Mouse (Mus musculus) layer of hippocampus, postnatal 36 days (tissue): ENCODE results near the gene Gsap. TPM values are rescaled to one million over a fixed set of nuclear protein-coding genes. Genes with fewer than 3 reads are reported as not detected.
"Not testable (repeated sequence)": the region's sequence is repeated elsewhere in the genome, so short reads cannot be mapped to it uniquely, and the experiment has no call there.

Source experiments
- DNase-seq, 2 experiments: peaks; one replicate each; pipeline ENCODE4 v3.0.0; 2022
- total RNA-seq, 2 experiments: library from RNA; stranded (reverse); gene quantifications; 2 replicates each; pipeline ENCODE4 v1.2.3; 2021

Gene Gsap
- total RNA-seq, 2 experiments from 2014 or later = 7.6 to 8.6 TPM

DNA sequence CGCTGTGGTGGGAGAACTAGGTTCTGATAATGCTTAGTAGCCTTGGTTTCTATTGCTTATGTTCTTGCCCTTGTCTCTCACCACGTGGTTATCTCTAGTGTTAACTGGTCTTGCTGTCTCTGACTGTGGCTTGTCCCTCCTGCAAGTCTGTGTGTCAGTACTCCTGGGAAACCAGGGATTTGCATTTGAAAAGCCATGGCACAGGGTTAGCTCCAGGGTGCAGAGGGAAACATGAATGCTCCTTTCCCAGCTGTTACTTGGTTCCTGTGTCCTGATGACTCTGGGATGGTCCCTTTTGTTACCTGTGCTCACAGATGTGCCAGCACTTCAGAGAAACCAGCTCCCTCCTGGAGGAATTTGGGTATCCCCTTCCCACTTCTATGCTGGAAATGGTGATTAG is 3.0 kb upstream of the Gsap start:
- not testable (repeated sequence) for DNase-seq

DNA sequence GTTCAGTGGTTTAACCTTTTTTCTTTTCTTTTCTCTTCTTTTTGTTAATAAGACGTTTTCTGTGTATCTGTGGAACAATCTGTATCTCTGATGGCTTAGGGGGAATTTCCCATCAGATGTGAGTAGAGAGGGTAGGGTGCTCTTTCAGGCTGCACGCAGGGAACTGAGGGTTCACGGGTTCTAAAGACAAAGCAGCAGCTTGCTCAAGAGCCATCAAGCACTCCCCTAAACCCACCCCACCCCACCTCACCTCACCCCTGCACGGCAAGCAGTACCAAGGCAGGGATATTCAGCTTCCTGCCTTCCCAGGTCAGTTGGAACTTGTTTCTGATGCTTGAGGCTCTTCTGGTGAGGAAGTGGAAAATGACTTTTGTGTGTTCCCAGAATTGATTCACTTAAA is 766 bp downstream of the Gsap start:
- DNase-seq = no peak

DNA sequence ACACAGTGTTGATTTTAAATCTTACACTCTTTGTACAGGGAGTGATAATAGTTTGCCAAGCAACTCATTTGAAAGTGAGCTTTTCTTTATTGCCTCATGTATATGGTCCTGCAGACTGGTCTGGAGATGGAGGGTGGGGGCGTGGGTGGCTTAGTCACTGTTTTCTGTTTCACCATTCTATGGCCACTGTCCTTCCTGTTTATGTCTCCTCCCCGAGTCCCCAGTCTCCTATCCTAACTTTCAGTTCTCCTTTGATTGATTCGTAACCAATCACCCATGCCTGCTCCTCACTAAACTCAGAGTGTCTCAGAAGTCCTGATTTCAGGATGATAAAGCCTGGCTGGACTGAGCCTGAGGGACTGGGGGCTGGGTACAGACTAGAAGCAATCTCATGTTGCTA is 2.4 kb downstream of the Gsap start:
- DNase-seq = no peak

DNA sequence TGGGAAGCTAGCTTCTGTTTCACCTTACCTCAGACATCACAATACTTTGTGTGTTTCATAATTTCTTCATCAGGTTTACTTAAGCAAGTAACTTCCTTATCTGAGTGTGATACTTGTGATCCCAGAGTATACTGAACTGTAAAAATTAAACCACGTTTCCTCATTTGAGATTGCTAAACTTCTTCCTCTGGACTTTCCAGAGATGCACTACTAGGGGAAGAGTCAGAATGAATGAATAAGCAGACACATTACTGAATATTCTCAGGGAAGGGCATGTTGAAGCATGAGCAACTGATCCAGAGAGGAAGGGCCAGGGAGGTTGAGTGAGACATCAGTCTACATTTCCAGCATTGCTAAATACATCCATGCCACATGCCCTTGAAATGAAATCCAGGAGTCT is 3.0 kb downstream of the Gsap start:
- no peak for DNase-seq

DNA sequence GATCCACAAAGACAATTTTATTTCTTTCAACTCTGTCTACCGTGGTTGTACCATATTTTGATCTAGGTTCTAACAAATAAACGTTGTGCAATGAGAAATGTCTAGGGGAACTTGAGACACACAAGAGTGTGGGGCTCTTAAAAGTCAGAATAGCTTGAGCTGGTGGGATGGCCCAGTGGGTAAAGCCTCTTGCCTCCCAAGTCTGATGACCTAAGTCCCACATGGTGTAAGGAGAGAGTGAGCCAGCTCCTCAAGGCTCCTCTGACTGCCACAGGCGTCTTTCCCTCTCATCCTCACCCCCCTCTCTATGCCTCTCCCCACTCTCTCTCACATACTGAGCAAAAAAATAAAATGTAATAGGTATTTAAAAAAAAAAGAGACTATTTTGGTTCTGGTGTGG is 3.4 kb downstream of the Gsap start:
- no peak for DNase-seq

DNA sequence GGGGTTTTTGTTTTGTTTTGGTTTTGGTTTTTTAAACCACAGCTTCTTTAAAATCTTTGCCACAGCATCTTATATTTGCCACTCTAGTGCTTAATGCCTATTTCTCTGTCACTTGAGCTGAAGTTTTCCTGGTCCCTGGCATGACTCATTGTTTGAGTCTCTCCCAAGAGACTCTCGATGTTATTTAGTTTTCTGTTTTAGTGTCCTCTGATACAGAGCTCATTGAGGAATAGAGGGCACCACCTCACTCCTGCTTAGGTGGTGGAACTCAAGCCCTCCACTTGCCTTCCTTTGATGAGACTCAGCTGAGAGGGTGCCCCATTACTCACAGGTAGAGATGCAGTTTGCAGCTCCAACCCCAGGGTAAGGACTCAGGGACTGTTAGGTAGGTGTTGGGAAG is 17.4 kb downstream of the Gsap start:
- DNase-seq = no peak

DNA sequence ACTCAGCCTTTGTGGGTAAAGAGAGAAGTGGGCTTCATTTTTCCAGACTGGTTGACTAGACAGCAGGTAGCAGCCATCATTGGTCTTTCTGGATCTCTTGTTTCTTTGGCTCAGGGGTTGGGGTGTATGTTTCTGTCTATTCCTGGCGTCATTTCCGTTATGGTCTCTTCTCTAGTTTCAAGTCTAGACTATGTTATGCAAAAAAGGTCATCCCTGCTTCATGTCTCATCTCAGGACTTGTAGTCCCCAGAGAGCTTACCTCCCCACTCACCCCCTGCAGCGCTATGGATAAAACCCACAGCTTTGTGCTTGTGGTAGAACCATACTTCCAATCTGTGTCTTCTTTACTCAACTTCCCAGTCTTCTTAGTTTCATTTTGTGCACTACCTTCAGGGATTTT is 18.1 kb downstream of the Gsap start:
- no peak for DNase-seq

DNA sequence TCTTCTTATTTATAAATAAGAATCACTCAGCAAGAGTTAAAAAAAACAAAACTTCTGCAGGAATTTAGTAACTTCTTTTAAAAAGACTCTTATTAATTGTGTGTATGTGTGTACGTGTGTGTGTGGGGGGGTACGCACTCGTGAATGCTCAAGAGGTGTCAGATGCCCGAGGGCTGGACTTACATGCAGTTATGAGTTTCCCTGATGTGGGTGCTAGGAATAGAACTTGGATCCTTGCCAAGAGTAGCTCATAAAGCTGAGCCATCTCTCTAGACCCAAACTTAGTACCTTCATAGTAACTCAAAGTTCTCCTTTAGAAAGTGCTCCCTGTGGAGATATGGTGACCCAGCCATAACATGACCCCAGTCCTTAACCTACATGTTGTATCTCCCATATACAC is 20.0 kb downstream of the Gsap start:
- no peak for DNase-seq

DNA sequence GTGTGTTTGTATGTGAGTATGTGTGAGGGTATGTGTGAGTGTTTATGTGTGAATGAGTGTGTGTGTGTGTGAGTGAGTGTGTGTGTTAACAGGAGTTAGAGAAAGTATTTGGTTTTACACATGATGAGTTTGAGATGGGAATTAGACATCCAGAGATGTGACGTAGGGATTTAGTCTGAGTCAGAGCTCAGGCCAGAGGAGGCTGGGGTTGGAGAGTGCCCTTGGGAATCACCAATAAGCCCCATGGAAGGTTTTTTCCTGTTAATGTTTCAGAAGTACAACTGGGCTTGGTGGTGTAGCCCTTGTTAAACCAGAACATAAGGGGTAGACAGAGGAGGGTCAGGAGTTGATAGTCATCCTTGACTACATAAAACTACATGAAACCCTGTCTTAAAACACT is 25.4 kb downstream of the Gsap start:
- no peak for DNase-seq

DNA sequence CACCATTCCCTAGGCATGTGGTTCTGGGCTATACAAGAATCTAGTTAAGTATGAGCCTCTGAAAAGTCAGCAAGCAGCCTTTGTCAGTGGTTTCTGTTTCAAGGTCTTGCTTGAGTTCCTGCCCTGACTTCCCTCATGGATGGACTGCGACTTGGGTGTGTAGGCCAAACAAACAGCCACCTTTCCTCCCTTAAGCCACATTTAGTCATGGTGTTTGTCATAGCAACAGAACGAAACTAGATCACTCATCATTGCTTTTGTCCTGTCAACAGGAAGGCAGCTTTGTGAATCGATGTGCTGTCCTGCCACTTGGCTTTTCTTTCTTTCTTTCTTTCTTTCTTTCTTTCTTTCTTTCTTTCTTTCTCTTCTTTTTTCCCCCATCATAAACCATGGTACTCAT is 26.9 kb downstream of the Gsap start:
- DNase-seq = no peak

DNA sequence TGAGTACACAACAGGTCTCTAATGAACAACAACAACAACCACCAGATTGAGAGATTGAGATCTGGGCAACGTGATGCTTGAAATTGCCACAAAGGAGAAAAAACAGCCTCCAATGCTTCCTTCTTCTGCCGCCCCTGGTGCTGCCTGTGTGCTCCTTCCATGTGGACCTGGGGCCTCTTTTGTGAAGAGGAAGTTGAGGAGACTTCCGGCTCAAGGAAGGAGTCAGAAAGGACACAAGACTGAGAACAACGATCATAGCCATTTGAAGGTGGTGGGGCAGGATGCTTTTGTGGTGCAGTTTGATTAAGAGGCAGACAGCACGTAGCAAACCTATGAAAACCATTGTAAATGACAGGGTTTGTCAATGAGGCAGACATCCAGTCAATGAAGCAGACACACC is 27.7 kb downstream of the Gsap start:
- DNase-seq = no peak

DNA sequence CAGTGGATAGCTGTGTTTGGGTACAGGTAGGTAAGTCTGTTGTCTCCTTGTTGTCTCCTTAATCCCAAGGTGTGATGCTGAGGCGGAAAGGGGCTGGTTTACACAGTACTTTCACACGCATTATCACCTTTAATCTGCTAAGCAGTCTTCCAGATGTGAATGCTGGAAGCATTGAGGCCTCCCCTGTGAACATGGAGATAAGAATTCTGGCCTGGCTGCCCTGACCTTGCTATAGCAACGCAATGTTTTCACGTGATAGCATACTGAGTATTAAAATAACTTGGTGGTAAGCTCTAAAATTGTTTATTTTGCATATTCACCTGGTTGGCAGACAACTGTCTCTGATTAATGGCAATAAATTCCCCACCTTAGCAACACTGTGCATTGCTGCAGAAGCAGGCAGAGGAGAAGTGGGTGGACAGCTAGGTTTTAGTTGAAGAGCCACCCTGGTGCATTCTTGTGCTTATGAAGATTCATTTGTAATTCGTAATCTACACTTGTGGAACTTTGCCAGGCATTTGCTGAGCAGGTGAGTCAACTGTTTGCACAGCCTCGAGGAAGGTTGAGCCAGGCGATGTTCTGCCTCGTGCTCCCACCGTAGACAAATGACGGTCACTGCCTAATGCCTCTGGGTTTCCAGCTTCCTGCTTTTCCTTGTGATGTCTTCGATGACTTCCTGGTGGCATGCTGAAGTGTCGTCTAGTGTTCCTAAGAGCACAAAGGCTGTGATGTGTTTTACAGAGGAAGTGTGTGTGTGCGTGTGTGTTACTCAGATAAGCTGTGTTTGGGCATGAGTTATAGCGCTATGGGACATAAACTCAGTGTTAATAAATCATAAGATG is 31.6 kb downstream of the Gsap start:
- DNase-seq = no peak

DNA sequence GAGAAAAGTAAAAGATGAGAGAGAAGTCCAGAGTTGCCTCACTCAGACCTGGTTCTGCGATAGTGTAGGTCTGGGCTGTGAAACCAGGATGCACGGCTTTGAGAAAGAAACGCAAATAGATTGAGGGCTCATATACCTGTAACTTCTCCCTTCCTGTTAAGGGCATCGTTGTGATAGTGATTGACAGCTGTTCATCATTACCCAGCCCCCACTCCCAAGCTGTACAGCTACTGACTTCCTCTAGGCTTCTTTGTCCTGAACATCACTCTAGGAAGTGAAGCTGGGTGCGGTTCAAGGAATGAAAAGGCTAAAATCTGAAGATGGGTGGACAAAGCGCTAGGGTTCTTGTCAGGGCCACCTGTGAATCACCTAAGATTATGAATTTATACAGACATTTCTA is 46.8 kb downstream of the Gsap start:
- no peak for DNase-seq

DNA sequence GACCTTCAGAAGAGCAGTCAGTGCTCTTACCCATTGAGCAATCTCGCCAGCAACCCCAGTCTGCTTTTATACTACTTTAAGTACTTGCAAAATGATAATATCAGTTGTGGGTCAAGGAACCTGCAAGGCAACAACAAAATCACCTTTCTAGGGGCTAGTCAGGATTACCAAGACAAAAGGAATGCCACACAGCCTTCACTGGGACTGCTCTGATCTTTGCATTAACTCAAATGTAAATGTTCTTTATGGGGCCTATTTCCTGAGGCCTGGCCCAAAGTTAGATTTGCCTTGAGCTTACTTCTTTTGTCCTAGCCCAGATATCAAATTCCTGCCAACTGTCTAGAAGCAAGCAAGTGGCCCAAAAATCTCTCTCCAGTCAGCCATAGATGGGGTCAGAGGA is 58.5 kb downstream of the Gsap start:
- no peak for DNase-seq

DNA sequence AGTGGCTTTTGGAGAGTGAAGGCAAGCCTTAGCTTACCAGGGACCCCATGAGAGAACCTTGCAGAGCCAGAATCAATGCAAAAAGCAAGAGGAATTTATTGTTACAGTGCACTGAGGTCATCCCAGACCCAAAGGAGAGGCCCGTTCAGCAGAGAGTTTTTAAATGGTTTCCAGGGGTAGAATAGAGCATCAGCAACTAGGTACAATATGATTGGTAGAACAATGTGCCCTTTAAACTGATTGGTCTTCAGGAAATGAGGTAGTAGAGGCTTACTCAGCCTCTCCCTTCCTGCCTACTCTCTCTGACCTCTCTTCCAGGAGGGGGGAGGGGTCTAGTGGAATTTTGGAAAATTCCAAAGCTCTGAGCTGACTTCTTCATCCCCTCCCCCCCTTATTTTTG is 59.2 kb downstream of the Gsap start:
- no peak for DNase-seq

DNA sequence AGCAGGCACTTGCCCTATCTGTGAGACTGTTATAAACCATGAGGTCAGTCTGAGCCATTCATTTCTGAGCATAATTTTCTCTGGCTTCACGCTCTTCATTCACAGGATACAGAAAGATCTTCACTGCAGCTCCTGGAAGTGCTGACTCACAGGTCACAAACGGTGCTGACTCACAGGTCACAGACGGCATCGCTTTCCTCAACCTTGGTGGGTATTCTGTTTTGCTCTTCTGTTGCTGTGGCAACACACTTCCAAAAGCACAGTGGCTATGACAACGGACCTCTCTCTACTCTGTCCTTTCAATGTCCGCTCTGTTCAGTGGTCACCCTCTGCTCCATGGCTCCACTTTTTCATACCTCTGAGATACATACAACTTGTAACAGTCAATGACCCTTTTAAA is 60.7 kb downstream of the Gsap start:
- no peak for DNase-seq

DNA sequence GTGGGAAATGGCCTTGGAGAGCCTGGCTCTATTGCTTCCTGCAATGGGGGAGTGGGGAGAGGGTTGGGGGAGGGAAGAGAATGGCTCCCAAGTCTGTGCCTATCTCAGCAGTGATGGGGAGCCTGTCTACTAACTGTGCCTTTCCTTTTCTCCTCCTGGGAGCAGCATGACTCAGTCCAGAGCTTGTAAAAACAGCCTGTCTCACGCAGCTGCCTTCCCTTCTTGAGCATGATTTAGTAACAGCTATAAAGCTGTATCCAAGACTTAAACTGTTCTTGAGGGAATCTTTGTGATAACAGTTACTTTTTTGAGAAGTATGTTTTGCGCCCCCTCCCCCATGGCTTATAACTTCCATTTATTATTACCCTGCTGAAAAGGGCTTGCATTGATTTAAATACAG is 61.9 kb downstream of the Gsap start:
- peak; percentile 19 to 29 for DNase-seq

DNA sequence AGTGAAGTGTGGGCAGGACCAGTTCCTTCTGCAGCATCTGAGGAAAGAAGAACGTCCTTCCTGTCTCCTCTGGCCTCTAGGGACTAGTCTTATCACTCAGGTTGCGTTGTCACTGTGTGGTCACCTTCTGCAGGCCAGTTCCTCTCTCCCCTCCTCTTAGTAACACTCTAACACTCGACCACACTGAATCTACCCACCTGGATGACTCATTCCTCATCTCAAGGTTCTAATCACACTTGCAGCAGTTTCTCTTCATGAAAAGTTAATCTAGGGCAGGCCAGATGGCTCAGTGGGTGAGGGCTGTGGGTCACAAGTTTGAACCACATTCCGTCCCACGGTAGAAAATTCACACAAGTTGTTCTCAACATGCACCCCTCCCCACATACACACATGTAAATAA is 62.8 kb downstream of the Gsap start:
- DNase-seq = no peak

DNA sequence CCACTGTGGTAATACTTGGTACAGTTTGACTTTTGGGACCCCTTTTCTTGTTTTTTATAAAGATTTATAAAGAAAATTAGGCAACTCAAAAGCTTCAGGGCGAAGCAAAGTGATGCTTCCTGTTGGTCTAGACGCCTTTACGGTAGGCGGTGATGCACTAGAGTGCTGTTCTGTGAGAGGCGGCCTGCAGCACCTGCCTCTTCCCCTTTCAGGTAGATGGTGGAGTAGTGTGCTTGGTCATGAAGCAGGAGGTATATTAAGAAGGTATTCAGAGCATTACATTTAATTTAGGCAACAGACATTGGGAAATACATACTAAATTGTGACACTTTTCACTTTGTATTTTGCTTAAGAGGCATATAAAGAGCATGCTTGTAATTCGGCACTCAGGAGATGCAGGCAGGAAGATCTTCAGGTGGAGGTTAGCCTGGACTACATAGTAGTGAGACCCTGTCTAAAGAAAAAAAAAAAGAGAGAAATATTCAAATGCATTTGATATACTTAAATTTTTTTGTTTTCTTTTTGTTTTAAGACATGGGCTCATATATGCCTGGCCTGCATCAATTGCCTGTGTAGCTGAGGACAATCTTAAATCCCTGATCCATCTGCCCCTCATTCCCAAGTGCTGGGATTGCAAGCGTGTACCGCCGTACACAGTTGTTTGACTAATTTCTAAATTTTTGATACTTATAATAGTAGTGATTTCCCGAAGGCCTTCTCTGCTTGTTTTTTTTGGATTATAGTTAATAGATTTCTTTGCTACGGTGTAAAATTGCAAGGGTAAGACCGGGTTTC is 68.9 kb downstream of the Gsap start:
- no peak for DNase-seq

DNA sequence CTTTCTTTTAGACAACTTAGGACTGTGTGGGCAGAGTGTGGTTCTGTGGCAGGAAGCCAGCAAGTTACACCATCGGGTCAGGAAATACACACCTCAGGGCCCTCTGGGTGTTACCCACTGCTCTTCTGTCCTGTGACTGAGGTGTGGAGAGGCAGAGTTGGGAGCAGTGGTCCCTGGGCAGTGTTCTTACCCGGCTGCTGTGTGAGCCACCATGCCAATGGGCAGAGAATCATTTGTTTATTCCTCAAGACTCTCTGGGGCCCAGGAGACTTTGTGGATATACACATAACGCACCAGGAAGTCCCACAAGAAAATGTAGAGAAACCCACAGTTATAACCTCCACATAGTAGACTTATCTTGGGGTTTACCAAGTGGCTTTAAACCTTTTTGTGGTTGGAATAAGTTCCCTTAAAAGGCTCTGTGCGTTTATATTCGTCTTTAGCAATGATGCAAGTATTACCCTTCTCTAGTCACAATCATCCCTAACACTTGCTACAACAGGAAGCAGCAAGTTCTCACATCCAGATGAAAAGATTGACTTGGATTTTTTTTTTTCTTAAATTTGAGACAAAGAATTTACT is 69.6 kb downstream of the Gsap start:
- no peak for DNase-seq

DNA sequence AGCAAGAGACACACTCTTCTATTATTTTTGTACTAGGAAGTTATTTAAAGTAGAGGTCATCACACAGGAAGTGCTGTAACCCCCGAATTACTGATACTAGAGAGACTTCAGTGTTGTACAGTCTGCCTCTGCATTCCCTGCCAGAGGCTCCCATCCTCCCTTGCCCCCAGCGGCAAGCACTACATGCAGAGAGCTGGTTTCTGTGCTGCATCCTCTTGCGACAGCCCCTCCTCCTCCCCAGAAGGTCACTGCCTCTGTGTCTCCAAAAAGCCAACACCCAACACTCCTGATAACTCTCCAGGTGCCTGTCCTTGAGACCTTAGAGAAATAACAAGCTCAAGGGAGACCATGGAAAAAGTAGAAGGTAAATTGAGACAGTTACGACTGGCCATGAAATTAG is 71.1 kb downstream of the Gsap start:
- no peak for DNase-seq

DNA sequence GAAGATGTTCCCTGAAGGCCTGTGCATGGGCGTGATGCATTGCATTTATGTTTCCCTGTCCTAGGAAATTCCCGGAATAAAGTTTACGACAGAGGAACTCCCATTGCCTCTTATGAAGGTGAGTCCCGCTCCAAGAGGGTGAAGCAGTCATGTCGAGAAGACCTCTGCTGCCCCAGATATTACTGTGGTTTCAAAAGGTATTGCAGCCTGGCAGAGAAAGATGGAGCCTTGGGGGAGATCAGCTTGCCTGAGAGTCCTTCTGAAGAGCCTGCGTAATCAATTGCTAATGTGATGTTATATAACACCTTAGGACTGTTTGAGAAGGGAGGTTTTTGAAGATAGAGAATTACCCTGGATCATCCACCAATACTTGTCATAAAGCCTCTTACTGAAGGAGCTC is 71.8 kb downstream of the Gsap start:
- DNase-seq = no peak

DNA sequence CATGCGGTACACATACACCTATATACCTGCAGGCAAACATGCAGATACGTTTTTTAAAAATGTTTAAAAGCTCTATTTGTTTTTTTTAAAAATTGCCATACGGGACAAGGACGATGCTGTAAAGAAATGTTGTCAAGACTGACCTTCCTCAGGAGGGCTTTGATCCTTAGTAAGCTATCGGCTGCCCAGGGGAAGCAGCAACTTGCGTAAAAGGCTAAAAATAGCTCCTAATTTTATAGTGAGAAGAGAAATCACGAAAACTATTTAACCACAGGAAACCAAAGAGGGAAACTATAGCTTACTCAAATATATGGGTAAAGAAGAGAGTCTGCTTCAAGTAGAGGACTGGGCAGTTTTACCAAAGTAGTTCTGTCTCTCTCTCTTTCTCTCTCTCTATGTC is 74.7 kb downstream of the Gsap start:
- no peak for DNase-seq
